Mouse (Mus musculus): ENCODE results near the gene 1700020D05Rik.

The 1700020D05Rik gene

DNA sequence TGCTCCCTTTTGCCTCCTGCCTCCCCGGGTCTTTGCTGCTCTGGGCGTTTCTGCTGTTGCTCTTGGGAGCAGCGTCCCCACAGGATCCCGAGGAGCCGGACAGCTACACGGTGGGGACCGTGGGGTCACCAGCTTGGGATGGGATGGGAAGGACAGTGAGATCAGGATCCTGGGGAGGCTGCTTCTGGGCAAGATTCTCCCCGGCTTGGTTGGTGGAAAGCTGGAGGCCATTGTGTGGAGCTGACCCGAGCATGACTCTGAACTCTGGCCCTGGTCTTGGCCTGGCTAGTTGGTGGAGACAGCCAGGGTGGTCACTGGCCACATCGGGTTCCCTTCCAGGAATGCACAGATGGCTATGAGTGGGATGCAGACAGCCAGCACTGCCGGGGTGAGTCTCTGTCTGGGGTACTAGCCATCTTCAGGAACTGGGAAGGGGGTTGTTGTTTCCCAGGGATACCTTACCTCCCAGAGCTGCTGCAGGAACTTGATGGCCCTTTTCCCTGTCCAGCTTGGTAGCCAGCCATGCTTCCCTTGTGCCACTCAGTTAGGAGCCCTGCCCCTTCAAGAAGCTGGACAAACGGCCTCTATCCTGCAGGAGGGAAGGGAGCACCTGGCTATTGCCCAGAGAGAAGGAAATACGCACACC lies 28.4 kb downstream of the 1700020D05Rik start:
- DNase-seq (ENCODE audit: extremely low spot score): no peak

GRCm38 (mm10) chr19:5474281-5475068 lies 29.1 kb downstream of the 1700020D05Rik start:
- DNase-seq (ENCODE audit: extremely low spot score): peak; percentile 61

DNA sequence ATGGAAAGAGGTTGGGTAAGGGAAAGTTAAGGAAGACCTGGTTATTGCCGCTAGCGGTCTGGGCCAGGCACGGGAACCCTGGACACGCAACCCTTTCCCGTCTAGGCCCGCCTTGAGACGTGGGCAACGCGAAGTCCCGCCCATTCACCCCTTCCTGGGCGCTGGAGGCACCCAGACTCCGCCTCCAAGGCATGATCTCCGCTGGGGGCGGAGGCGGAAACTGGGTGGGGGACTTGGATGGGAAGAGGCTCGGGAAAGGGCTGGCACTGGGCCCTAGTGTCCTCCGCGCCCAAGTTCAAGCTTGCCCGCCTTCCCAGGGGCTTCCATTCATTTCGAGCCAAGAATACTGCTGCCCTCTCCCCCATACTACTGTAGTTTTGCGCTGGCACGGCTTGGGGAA lies 29.9 kb downstream of the 1700020D05Rik start, which contains the start of gene Efemp2:
TSS of gene Efemp2 (plus strand) at position 235 of the 400 bp plus-strand sequence.
- peak; percentile 80 for DNase-seq (ENCODE audit: extremely low spot score)

DNA sequence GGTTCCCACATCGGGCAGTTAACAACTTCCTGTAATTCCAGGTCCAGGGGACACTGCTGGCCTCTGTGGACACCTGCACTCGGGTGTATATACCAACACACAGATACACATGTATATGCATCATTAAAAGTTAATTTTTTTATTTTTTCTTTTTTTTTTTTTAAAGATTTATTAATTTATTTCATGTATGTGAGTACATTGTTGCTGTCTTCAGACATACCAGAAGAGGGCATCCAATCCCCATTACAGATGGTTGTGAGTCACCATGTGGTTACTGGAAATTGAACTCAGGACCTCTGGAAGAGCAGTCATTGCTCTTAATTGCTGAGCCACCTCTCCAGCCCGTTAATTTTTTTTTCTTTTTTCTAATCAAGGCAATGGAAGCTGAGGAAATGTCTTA lies 30.7 kb downstream of the 1700020D05Rik start:
- no peak for DNase-seq (ENCODE audit: extremely low spot score)

DNA sequence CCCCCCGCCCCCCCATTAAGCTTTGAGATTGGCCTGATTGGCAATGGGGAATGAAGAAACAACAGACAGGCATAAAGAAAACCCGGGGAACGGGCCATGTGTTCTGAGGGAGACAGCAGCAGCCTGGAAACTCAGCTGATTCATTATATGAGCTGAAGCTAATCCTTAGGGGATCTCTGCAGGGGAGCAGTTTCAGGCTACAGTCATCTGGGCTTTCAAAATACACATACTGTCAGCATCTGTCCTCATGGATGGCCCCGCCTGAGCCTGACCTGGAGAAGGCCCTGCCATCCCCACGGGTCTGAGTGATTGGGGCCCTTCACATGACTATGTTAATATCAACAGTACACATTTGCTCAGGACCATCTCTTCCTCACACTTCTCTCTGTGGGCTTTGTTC lies 31.7 kb downstream of the 1700020D05Rik start:
- no peak for DNase-seq (ENCODE audit: extremely low spot score)

DNA sequence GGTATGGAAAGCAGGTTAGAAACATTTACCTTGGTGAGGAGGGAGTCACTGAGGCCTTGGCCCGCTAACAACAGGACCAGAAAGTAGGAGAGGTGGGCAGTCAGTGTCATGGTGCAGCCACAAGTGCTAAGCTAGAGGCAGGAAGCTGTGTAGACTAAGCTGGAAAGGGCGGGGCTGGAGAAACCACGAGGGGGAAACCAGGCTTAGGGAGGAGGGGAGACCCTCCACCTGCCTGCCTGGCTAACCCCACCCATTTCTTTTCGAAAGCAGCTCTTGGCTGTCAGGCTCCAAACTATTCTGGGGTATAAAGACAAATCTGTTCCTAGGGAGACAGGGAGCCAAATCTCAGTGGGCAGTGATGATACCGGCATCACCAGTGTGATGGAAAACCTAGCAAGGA lies 35.2 kb downstream of the 1700020D05Rik start, which contains the start of gene Ctsw:
TSS of gene Ctsw (minus strand) at position 134 of the 400 bp plus-strand sequence.
- no peak for DNase-seq (ENCODE audit: extremely low spot score)

- no peak for DNase-seq (ENCODE audit: extremely low spot score)
Observed at GRCm38 (mm10) chr19:5466916-5467500, 36.6 kb downstream of the 1700020D05Rik start.

- DNase-seq (ENCODE audit: extremely low spot score): no peak
Observed at GRCm38 (mm10) chr19:5465037-5465436, 38.5 kb downstream of the 1700020D05Rik start.

DNA sequence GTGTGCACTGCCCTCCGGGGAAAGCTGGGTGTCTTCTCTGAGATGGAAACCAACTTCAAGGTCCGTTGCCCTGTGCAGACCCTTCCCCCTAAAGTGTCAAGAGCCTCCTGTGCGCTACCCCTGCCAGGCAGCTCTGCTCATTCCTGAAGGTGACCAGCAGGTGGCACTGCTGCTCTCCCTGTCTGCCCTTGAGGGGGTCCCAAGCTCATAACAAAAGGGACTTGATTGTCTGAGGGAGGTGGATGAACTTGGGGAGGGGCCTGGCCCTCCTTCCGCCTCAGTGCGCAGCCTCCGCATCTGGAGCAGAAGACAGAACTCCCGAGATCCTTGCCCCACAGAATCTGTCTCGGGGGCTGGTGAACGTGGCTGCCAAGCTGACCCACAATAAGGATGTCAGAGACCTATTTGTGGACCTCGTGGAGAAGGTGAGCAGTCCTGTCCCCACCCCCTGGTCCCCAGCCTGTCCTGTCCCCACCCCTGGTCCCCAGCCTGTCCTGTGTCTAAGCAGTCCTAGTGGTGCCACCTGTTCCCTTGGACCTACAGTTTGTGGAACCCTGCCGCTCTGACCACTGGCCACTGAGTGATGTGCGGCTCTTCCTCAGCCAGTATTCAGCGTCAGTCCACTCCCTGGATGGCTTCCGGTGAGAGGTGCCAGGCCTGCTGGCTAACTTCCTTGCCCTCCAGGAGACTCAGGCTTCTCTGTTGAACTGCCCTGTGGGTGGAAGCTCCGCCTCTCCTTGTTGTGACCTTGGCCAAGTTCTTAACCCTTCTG lies 39.6 kb downstream of the 1700020D05Rik start:
- peak; percentile 73 for DNase-seq (ENCODE audit: extremely low spot score)

- no peak for DNase-seq (ENCODE audit: extremely low spot score)
Observed at GRCm38 (mm10) chr19:5463212-5463611, 40.4 kb downstream of the 1700020D05Rik start.

DNA sequence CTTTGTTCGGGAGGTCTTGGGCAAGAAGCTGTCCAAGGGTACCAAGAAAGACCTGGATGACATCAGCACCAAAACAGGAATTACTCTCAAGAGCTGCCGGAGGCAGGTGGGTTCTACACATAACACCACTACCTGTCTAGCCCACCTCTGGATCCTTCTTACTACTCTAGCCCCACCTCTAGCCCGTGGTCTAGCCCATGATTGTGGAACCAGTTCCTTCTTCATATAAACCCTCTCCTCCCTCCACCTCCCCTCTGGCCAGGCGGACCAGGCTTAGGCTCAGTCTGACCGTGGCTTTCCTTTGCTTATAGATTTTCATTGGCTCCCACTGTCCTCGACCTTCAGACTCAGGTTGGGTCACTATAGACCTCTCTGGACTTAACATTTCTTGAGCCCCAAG lies 42.2 kb downstream of the 1700020D05Rik start:
- DNase-seq (ENCODE audit: extremely low spot score): no peak

DNA sequence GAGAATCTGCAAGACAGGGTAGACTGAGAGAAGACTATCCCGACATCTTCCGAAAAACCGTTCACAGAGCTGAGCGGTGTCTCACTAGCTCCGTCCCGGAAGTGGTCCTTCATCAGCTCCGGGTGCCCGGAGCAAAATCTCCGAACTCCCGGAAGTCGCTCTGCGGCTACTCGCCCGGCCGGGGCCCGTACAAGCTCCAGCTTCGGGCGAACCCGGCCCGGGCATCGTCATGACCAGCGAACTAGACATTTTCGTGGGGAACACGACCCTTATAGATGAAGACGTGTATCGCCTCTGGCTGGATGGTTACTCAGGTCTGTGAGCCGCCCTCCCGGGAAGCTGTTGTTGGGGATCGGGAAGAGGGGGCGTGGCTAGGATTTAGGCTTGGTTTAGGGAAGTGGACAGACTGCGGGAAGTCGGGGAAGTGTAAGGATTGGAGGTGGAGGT lies 43.1 kb downstream of the 1700020D05Rik start, which contains the start of gene Fibp:
TSS of gene Fibp (plus strand) at position 151 of the 447 bp plus-strand sequence.
- DNase-seq (ENCODE audit: extremely low spot score): peak; percentile 88

DNA sequence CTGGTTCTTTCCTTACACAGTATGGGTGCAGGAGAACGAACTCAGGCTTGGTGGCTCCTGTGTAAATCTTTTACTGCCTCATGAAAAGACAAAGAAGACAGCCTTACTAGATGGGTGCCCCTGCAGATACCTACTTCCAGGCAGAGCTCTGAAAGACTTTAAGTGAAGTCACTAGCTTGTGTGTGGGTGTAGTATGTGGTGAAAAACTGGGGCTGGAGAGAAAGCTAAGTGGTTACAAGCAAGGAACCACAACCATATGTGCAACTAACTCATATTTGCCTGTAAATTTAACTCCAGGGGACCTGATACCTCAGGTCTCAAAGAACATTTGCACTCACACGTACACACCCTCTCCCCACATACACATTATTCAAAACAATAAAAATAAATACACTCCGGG lies 43.7 kb downstream of the 1700020D05Rik start:
- DNase-seq (ENCODE audit: extremely low spot score): no peak

GRCm38 (mm10) chr19:5459019-5459418 lies 44.6 kb downstream of the 1700020D05Rik start:
- no peak for DNase-seq (ENCODE audit: extremely low spot score)

DNA sequence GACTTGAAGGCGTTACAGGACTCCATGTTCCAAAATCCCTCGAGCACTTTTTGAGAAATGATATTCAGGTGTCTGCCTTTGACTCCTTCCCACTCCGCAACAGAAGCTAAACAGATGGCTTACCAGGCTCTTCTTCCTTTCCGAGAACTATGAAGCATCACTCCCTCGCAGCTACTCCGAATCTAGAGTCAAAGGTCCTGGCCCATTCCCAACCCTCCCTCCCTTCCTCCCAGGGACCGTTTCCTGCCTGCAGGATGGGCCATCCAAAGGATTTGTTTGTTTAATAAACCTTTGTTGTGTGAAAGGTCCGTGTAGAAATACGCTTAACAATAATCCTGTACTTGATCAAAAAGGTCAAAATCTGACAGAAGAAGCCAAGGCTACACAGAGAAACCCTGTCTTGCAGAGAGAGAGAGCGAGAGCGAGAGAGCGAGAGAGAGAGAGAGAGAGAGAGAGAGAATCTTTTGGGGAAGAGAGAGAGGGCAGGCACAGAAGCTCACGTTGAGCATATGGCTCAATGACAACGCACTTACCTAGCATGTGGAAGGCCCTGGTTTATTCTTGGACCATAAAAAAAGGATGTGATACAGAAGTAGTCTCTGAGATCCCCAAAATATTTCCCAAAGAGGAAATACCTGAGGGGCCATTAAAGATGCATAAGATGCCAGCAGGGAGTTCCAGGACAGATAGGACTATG lies 45.7 kb downstream of the 1700020D05Rik start, which contains the start of gene Ccdc85b:
TSS of gene Ccdc85b (minus strand) at position 149 of the 697 bp plus-strand sequence.
- no peak for DNase-seq (ENCODE audit: extremely low spot score)

DNA sequence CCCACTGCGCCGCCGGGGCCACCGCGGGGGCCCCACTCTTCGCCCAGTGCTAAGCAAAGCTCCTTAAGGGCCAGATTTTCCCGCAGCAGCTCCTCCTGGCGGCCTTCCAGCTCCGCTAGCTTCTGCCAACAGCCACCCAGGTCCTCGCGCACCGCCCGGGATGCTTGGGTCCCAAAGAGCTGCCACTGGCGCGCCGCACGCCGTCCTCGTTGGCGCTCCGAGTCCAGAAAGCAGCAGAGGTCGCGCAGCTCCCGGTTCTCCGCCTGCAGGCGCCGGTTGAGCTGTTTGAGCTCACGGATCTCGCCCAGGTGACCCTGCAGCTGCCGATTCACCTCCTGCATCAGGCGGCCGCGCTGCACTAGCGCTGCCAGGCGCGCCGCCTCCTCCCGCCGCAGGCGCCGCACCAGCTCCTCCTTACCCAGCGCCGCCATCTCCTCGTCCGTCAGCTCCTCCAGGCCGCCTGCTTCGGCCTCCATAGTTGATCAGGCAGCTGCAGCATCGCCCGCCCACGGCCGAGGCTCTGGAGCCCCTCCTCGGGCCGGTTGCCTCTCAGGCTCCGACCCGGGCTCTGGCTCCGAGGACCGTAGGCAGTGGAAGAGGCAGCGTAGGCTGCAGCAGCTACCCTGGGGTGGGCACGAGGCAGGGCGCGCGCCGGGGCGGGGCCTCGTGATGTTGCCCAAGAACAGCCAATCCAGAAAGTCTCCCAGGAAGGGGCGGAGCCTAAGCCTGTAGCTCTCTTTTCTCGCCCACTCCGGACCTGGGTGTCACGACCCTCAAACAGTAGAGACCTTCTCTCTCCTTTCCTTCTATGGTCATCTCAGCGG lies 46.5 kb downstream of the 1700020D05Rik start:
- peak; percentile 94 for DNase-seq (ENCODE audit: extremely low spot score)

DNA sequence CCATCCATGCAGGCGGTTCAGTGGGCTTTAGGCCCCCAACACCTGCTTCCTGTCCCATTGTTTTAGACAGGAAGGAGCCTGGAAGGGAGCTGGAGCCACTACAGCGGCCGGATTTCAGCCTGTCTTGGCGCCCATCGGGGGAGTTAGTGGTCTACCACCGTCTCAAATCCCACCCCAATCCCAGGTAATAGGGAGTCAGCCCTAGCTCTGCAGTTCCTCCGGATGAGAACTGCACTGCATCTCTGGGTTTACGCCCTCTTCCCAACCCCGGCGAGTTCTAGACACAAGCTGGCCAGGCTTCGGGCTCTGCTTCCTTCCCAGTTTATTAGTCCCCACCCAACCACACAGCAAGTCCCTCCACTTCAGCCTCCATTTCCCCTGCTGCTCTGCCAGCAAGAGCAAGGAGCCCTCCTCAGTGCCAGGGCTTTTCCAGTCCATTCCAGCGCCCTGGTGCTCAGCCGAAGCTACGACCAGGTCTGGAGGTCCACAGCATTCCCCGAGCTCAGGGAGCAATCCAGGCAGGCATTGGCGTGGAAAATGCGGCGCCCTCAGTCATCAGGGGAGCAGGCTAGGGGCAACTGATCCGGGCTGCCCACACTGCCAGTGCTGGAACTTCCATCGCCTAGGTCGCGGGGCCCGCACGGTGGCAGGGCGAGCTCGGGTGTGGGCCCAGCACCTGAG lies 47.2 kb downstream of the 1700020D05Rik start:
- peak; percentile 29 for DNase-seq (ENCODE audit: extremely low spot score)

DNA sequence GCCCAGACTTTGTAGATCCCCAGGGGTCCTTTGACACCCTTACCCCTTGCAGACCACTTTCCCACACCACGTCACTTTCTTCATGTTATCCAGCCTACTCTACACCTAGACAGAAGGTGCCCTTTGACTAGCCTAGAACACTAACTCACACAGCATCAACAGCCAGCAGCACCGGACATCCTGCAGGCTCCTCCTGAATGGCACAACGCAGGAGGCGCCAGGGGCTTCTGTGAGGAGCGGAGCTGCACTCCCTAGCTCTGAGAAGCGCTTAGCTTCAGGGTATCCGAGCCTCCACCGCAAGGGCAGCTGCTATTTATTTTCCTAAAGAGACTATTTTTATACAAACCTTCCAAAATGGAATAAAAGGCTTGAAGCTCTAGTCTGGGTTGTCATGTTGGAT lies 48.0 kb downstream of the 1700020D05Rik start:
- no peak for DNase-seq (ENCODE audit: extremely low spot score)

- no peak for DNase-seq (ENCODE audit: extremely low spot score)
Observed at GRCm38 (mm10) chr19:5455037-5455436, 48.5 kb downstream of the 1700020D05Rik start.

All from embryo, embryonic 9.5 days (tissue).